Comparison of ENCODE assay signal across 10 mouse cellular contexts in the genomic region with DNA sequence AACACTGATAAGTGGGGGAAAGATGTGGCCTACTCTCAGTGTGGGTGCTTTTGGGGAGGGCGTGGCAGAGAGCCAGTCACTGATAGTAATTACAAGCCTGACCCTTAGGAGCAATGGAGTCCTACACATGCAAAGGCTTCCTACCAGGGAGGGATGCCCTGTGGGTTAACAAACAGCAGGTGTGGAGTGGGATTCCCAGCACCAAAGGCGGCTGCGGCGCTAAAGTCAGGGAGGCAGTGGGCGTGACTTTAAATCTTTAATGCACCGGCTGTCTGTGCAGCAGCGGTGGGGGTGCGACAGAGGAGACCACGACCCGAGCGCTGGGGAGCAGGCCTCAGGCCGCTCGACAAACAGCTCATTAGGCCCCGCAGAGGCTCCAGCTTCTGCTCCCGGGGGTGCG. TPM values are rescaled to one million over a fixed set of nuclear protein-coding genes. Genes with fewer than 3 reads are reported as not detected.
A peak's percentile ranks its signal among the peaks of the same experiment; 100 is the strongest.
DNase-seq lines count a peak whose midpoint lies in the region; ATAC-seq lines count a peak whose summit lies in the region.
"Not testable (repeated sequence)": the region's sequence is repeated elsewhere in the genome, so short reads cannot be mapped to it uniquely, and the experiment has no call there.
"Had no signal": no experiment of that assay in that cellular context is flagged by ENCODE, and none has a peak within 500 bp of the region (broad histone marks: within the 10 kb centered on the region; RNA-seq: fewer than 3 reads in every experiment).

No protein-coding gene starts in this region.

- WGBS in forebrain, embryonic 10.5 days = 3% methylated on average over 7 of the region's 16 CpGs
- 4% methylated on average over 11 of the region's 16 CpGs for WGBS in heart, embryonic 13.5 days
- 13% methylated on average over 7 of the region's 16 CpGs for WGBS in intestine, embryonic 15.5 days
- 2% methylated on average over 7 of the region's 16 CpGs for whole genome bisulfite sequencing in limb, embryonic 11.5 days
- 5% methylated on average over 9 of the region's 16 CpGs for WGBS in lung, embryonic 15.5 days
- WGBS in neural tube, embryonic 14.5 days = 2% methylated on average over 7 of the region's 16 CpGs

- not testable (repeated sequence) for ATAC-seq in heart, embryonic 13.5 days (ENCODE audit: extremely low read depth, insufficient number of reproducible peaks, low FRiP score, low TSS enrichment); intestine, embryonic 15.5 days; limb, embryonic 11.5 days (ENCODE audit: insufficient number of reproducible peaks, low FRiP score, low TSS enrichment, low read depth); lung, embryonic 15.5 days (ENCODE audit: borderline replicate concordance, extremely low read depth, low FRiP score, low TSS enrichment); neural tube, embryonic 14.5 days (ENCODE audit: low read depth)

- not testable (repeated sequence) for DNase-seq in forebrain, embryonic 10.5 days (ENCODE audit: extremely low spot score, low spot score); limb, embryonic 11.5 days (ENCODE audit: low spot score)

- H3K27me3 ChIP-seq in forebrain, embryonic 10.5 days (ENCODE audit: poor library complexity, severe bottlenecking); heart, embryonic 13.5 days (replicated peaks); intestine, embryonic 15.5 days (replicated peaks); limb, embryonic 11.5 days (ENCODE audit: control insufficient read depth, insufficient read depth, low read length); lung, embryonic 15.5 days; neural tube, embryonic 14.5 days (ENCODE audit: control insufficient read depth, insufficient read depth, low read length): not testable (repeated sequence)

- H3K9ac ChIP-seq in heart, embryonic 13.5 days = peak overlapping the region; percentile 67
- H3K9ac ChIP-seq in intestine, embryonic 15.5 days; limb, embryonic 11.5 days (ENCODE audit: low read length); lung, embryonic 15.5 days; neural tube, embryonic 14.5 days (replicated peaks; ENCODE audit: low read depth, low read length): not testable (repeated sequence)

- H3K4me1 ChIP-seq in brown adipose tissue, adult 24 weeks (ENCODE audit: control insufficient read depth, insufficient read depth, insufficient read length, low read length); forebrain, embryonic 10.5 days; heart, embryonic 13.5 days; intestine, embryonic 15.5 days (replicated peaks); limb, embryonic 11.5 days (ENCODE audit: control insufficient read depth, insufficient read depth, low read length); lung, embryonic 15.5 days; neural tube, embryonic 14.5 days (ENCODE audit: control insufficient read depth, insufficient read depth, low read length): not testable (repeated sequence)

- H3K4me3 ChIP-seq in brown adipose tissue, adult 24 weeks (ENCODE audit: insufficient read depth, low read depth, low read length) = peak overlapping the region; percentile 59
- H3K4me3 ChIP-seq in forebrain, embryonic 10.5 days = peak overlapping the region; percentile 40
- peak overlapping the region; percentile 45 for H3K4me3 ChIP-seq in heart, embryonic 13.5 days
- H3K4me3 ChIP-seq in intestine, embryonic 15.5 days (replicated peaks) = peak overlapping the region; percentile 22; the same call in 1 of the 2 replicates
- peak overlapping the region; percentile 12; the same call in 1 of the 2 replicates for H3K4me3 ChIP-seq in limb, embryonic 11.5 days (ENCODE audit: low read depth, low read length)
- peak overlapping the region; percentile 24 for H3K4me3 ChIP-seq in lung, embryonic 15.5 days
- peak overlapping the region; percentile 20; the same call in 1 of the 2 replicates for H3K4me3 ChIP-seq in neural tube, embryonic 14.5 days (ENCODE audit: low read depth, low read length)

- peak overlapping the region; percentile 31 for H3K27ac ChIP-seq in brown adipose tissue, adult 24 weeks (replicated peaks; ENCODE audit: low read depth, low read length)
- H3K27ac ChIP-seq in forebrain, embryonic 10.5 days; heart, embryonic 13.5 days (replicated peaks); limb, embryonic 11.5 days (replicated peaks; ENCODE audit: low read depth, low read length); lung, embryonic 15.5 days; neural tube, embryonic 14.5 days (ENCODE audit: low read depth, low read length): not testable (repeated sequence)
- 0 out of 2 replicates have a peak overlapping the region, but pooled peaks have one; percentile 36 for H3K27ac ChIP-seq in intestine, embryonic 15.5 days

- peak overlapping the region; percentile 63 for H3K4me2 ChIP-seq in heart, embryonic 13.5 days
- peak overlapping the region; percentile 51 for H3K4me2 ChIP-seq in intestine, embryonic 15.5 days (replicated peaks)
- H3K4me2 ChIP-seq in limb, embryonic 11.5 days (ENCODE audit: low read depth, severe bottlenecking) = peak overlapping the region; percentile 36; the same call in 1 of the 2 replicates
- peak overlapping the region; percentile 47 for H3K4me2 ChIP-seq in lung, embryonic 15.5 days
- peak overlapping the region; percentile 39 for H3K4me2 ChIP-seq in neural tube, embryonic 14.5 days (ENCODE audit: low read depth, low read length)

- H3K9me3 ChIP-seq in forebrain, embryonic 10.5 days; heart, embryonic 13.5 days; intestine, embryonic 15.5 days; limb, embryonic 11.5 days (ENCODE audit: control insufficient read depth, low read length); lung, embryonic 15.5 days; neural tube, embryonic 14.5 days (ENCODE audit: control insufficient read depth, low read length): not testable (repeated sequence)

- H3K36me3 ChIP-seq in forebrain, embryonic 10.5 days (replicated peaks); heart, embryonic 13.5 days; intestine, embryonic 15.5 days; limb, embryonic 11.5 days (ENCODE audit: control insufficient read depth, insufficient read depth, low read length); lung, embryonic 15.5 days; neural tube, embryonic 14.5 days (ENCODE audit: control insufficient read depth, insufficient read depth, low read length): not testable (repeated sequence)

RNA-seq across cellular contexts. Expression of gene Ccl27a, which starts 1.1 kb away (rescaled TPM):
- polyA plus RNA-seq in brown adipose tissue, adult 24 weeks (2012; ENCODE audit: insufficient read depth, insufficient read length, missing spikeins) = 39.4 and 50.0 TPM in 2 replicates
- 45.5 and 50.9 TPM in 2 replicates for polyA plus RNA-seq in forebrain, embryonic 10.5 days (2016; fragmentation: Nextera tagmentation; extraction: Ambion mirVana)
- 44.5 and 49.3 TPM in 2 replicates for polyA plus RNA-seq in heart, embryonic 13.5 days (2015; fragmentation: Nextera tagmentation; extraction: Ambion mirVana)
- polyA plus RNA-seq in intestine, embryonic 15.5 days (2015; fragmentation: Nextera tagmentation; extraction: Ambion mirVana) = 30.5 and 31.9 TPM in 2 replicates
- polyA plus RNA-seq in limb, embryonic 11.5 days (2014; fragmentation: Nextera tagmentation; extraction: Ambion mirVana) = 29.9 and 40.0 TPM in 2 replicates
- polyA plus RNA-seq in lung, embryonic 15.5 days (2015; fragmentation: Nextera tagmentation; extraction: Ambion mirVana) = 28.8 and 30.5 TPM in 2 replicates
- polyA plus RNA-seq in neural tube, embryonic 14.5 days (2014; fragmentation: Nextera tagmentation; extraction: Ambion mirVana) = 239 and 281 TPM in 2 replicates
- polyA plus RNA-seq: G1E had no signal

RNA-seq across cellular contexts. Expression of gene Sigmar1, which starts 17.0 kb away (rescaled TPM):
- 44.1 and 48.4 TPM in 2 replicates for polyA plus RNA-seq in brown adipose tissue, adult 24 weeks (2012; ENCODE audit: insufficient read depth, insufficient read length, missing spikeins)
- polyA plus RNA-seq in forebrain, embryonic 10.5 days (2016; fragmentation: Nextera tagmentation; extraction: Ambion mirVana) = 102 and 103 TPM in 2 replicates
- 63.3 and 69.8 TPM in 2 replicates for polyA plus RNA-seq in heart, embryonic 13.5 days (2015; fragmentation: Nextera tagmentation; extraction: Ambion mirVana)
- 94.7 and 108 TPM in 2 replicates for polyA plus RNA-seq in intestine, embryonic 15.5 days (2015; fragmentation: Nextera tagmentation; extraction: Ambion mirVana)
- 73.5 and 83.4 TPM in 2 replicates for polyA plus RNA-seq in limb, embryonic 11.5 days (2014; fragmentation: Nextera tagmentation; extraction: Ambion mirVana)
- 75.5 and 80.2 TPM in 2 replicates for polyA plus RNA-seq in lung, embryonic 15.5 days (2015; fragmentation: Nextera tagmentation; extraction: Ambion mirVana)
- polyA plus RNA-seq in neural tube, embryonic 14.5 days (2014; fragmentation: Nextera tagmentation; extraction: Ambion mirVana) = 77.6 and 89.3 TPM in 2 replicates

RNA-seq across cellular contexts. Expression of gene Galt, which starts 17.9 kb away (rescaled TPM):
- polyA plus RNA-seq in brown adipose tissue, adult 24 weeks (2012; ENCODE audit: insufficient read depth, insufficient read length, missing spikeins) = 30.4 and 38.3 TPM in 2 replicates
- 23.6 and 23.7 TPM in 2 replicates for polyA plus RNA-seq in forebrain, embryonic 10.5 days (2016; fragmentation: Nextera tagmentation; extraction: Ambion mirVana)
- 54.1 and 61.6 TPM in 2 replicates for polyA plus RNA-seq in heart, embryonic 13.5 days (2015; fragmentation: Nextera tagmentation; extraction: Ambion mirVana)
- polyA plus RNA-seq in intestine, embryonic 15.5 days (2015; fragmentation: Nextera tagmentation; extraction: Ambion mirVana) = 64.8 and 70.9 TPM in 2 replicates
- polyA plus RNA-seq in limb, embryonic 11.5 days (2014; fragmentation: Nextera tagmentation; extraction: Ambion mirVana) = 40.6 and 42.6 TPM in 2 replicates
- 29.2 and 30.8 TPM in 2 replicates for polyA plus RNA-seq in lung, embryonic 15.5 days (2015; fragmentation: Nextera tagmentation; extraction: Ambion mirVana)
- 42.6 and 53.5 TPM in 2 replicates for polyA plus RNA-seq in neural tube, embryonic 14.5 days (2014; fragmentation: Nextera tagmentation; extraction: Ambion mirVana)

RNA-seq across cellular contexts. Expression of gene Arid3c, which starts 42.0 kb away (rescaled TPM):
- not detected in 2 replicates for polyA plus RNA-seq in brown adipose tissue, adult 24 weeks (2012; ENCODE audit: insufficient read depth, insufficient read length, missing spikeins)
- polyA plus RNA-seq in forebrain, embryonic 10.5 days (2016; fragmentation: Nextera tagmentation; extraction: Ambion mirVana) = 1.1 and 1.4 TPM in 2 replicates
- not detected in 2 replicates for polyA plus RNA-seq in heart, embryonic 13.5 days (2015; fragmentation: Nextera tagmentation; extraction: Ambion mirVana)
- not detected in 2 replicates for polyA plus RNA-seq in intestine, embryonic 15.5 days (2015; fragmentation: Nextera tagmentation; extraction: Ambion mirVana)
- polyA plus RNA-seq in limb, embryonic 11.5 days (2014; fragmentation: Nextera tagmentation; extraction: Ambion mirVana) = not detected in 2 replicates
- not detected in 2 replicates for polyA plus RNA-seq in lung, embryonic 15.5 days (2015; fragmentation: Nextera tagmentation; extraction: Ambion mirVana)
- 1.4 and 1.8 TPM in 2 replicates for polyA plus RNA-seq in neural tube, embryonic 14.5 days (2014; fragmentation: Nextera tagmentation; extraction: Ambion mirVana)
- polyA plus RNA-seq: adrenal gland, adult 2 months; G1E; macrophage had no signal

RNA-seq across cellular contexts. Expression of gene Dctn3, which starts 50.0 kb away (rescaled TPM):
- 111 and 118 TPM in 2 replicates for polyA plus RNA-seq in brown adipose tissue, adult 24 weeks (2012; ENCODE audit: insufficient read depth, insufficient read length, missing spikeins)
- 141 and 142 TPM in 2 replicates for polyA plus RNA-seq in forebrain, embryonic 10.5 days (2016; fragmentation: Nextera tagmentation; extraction: Ambion mirVana)
- 128 and 139 TPM in 2 replicates for polyA plus RNA-seq in heart, embryonic 13.5 days (2015; fragmentation: Nextera tagmentation; extraction: Ambion mirVana)
- polyA plus RNA-seq in intestine, embryonic 15.5 days (2015; fragmentation: Nextera tagmentation; extraction: Ambion mirVana) = 122 and 131 TPM in 2 replicates
- 94.3 and 104 TPM in 2 replicates for polyA plus RNA-seq in limb, embryonic 11.5 days (2014; fragmentation: Nextera tagmentation; extraction: Ambion mirVana)
- 133 and 136 TPM in 2 replicates for polyA plus RNA-seq in lung, embryonic 15.5 days (2015; fragmentation: Nextera tagmentation; extraction: Ambion mirVana)
- 259 and 281 TPM in 2 replicates for polyA plus RNA-seq in neural tube, embryonic 14.5 days (2014; fragmentation: Nextera tagmentation; extraction: Ambion mirVana)
